ENCODE assay signal across 2 mouse cellular contexts in genomic region chr17:33973572-33973971, GRCm38 (mm10).
TF ChIP-seq lines count a peak whose summit lies in the region.

No protein-coding gene starts in this region.

TF ChIP-seq in CH12.LX, 34 proteins besides CTCF, POLR2A, EP300 and RAD21:
- TF ChIP-seq ZC3H11A (IDR thresholded peaks at IDR 0.05; ENCODE audit: low read depth, low read length) (no peak), MAFK (IDR thresholded peaks at IDR 0.05; ENCODE audit: insufficient replicate concordance, low read length) (peak; percentile 75; the same call in 1 of the 2 replicates)

TF ChIP-seq in ES-E14, 5 proteins besides CTCF, POLR2A, EP300 and RAD21:
- TF ChIP-seq CHD2 (IDR thresholded peaks at IDR 0.05; ENCODE audit: low read depth, low read length) (no peak), MAFK (IDR thresholded peaks at IDR 0.05; ENCODE audit: insufficient read depth, low read depth, low read length) (peak; percentile 77)
